Mouse (Mus musculus) gastrocnemius, adult 8-10 months (tissue): ENCODE results near the gene Fam71d. TPM values are rescaled to one million over a fixed set of nuclear protein-coding genes. Genes with fewer than 3 reads are reported as not detected.

Source experiments
- DNase-seq, 2 experiments: peaks; one replicate each; pipeline ENCODE4 v3.0.0; 2022; ENCODE audit warnings: low spot score in 2 of 2
- total RNA-seq, 4 experiments: library from RNA; stranded (reverse); gene quantifications; 2 replicates each; pipeline ENCODE4 v1.2.4; 2022

Gene Fam71d
- total RNA-seq, result not detected

GRCm38 (mm10) chr12:78691325-78691724 lies at the start of gene Fam71d:
TSS of gene Fam71d (plus strand) at chr12:78691535.
- no peak for DNase-seq

GRCm38 (mm10) chr12:78643691-78644090 lies 47.6 kb upstream of the Fam71d start:
- no peak for DNase-seq

- no peak for DNase-seq
These were observed 46.1 kb upstream of the Fam71d start for GRCm38 (mm10) chr12:78645282-78645681.

GRCm38 (mm10) chr12:78659718-78660304 lies 31.5 kb upstream of the Fam71d start:
- DNase-seq, result no peak

GRCm38 (mm10) chr12:78678101-78678806 lies 13.1 kb upstream of the Fam71d start:
- no peak for DNase-seq

- DNase-seq, result no peak
These were observed 12.5 kb upstream of the Fam71d start for GRCm38 (mm10) chr12:78678807-78679189.

GRCm38 (mm10) chr12:78681048-78681447 lies 10.3 kb upstream of the Fam71d start:
- DNase-seq, result no peak

- no peak for DNase-seq
These were observed 9.1 kb upstream of the Fam71d start for GRCm38 (mm10) chr12:78682279-78682678.

- DNase-seq, result no peak
These were observed 5.6 kb upstream of the Fam71d start for GRCm38 (mm10) chr12:78685669-78686215.

- DNase-seq, result no peak
These were observed 2.5 kb upstream of the Fam71d start for GRCm38 (mm10) chr12:78688876-78689275.

GRCm38 (mm10) chr12:78693281-78693680 lies 1.9 kb downstream of the Fam71d start:
- DNase-seq, result no peak

- no peak for DNase-seq
These were observed 26.4 kb downstream of the Fam71d start for GRCm38 (mm10) chr12:78717783-78718182.

GRCm38 (mm10) chr12:78727723-78728122 lies 36.4 kb downstream of the Fam71d start:
- DNase-seq, result no peak

- no peak for DNase-seq
These were observed 48.3 kb downstream of the Fam71d start for GRCm38 (mm10) chr12:78739633-78740032.

- no peak for DNase-seq
These were observed 49.0 kb downstream of the Fam71d start for GRCm38 (mm10) chr12:78740289-78740688.

- no peak for DNase-seq
These were observed 54.9 kb downstream of the Fam71d start for GRCm38 (mm10) chr12:78746226-78746625.

- DNase-seq, result no peak
These were observed 56.1 kb downstream of the Fam71d start for GRCm38 (mm10) chr12:78747406-78747805.

- DNase-seq, result peak; percentile 5
These were observed 56.8 kb downstream of the Fam71d start for GRCm38 (mm10) chr12:78748113-78748512.

- DNase-seq, result peak; percentile 93 to 97
These were observed 57.4 kb downstream of the Fam71d start, which contains the start of gene Mpp5 for GRCm38 (mm10) chr12:78748557-78749377. TSS of gene Mpp5 (plus strand) at chr12:78748907.

GRCm38 (mm10) chr12:78749378-78749801 lies 58.1 kb downstream of the Fam71d start:
- DNase-seq, result peak; percentile 30 to 47

- peak in 1 of 2 experiments; percentile 18 for DNase-seq
These were observed 70.6 kb downstream of the Fam71d start for GRCm38 (mm10) chr12:78761979-78762378.
